Mouse (Mus musculus) urinary bladder, postnatal 14 days (tissue): ENCODE measurements around the gene Pkib.
A peak's percentile ranks its signal among the peaks of the same experiment; 100 is the strongest.

Experiments used
- DNase-seq: peaks from one replicate; pipeline ENCODE4 v3.0.0; 2021; ENCODE audit warnings: low spot score

Gene Pkib

DNA sequence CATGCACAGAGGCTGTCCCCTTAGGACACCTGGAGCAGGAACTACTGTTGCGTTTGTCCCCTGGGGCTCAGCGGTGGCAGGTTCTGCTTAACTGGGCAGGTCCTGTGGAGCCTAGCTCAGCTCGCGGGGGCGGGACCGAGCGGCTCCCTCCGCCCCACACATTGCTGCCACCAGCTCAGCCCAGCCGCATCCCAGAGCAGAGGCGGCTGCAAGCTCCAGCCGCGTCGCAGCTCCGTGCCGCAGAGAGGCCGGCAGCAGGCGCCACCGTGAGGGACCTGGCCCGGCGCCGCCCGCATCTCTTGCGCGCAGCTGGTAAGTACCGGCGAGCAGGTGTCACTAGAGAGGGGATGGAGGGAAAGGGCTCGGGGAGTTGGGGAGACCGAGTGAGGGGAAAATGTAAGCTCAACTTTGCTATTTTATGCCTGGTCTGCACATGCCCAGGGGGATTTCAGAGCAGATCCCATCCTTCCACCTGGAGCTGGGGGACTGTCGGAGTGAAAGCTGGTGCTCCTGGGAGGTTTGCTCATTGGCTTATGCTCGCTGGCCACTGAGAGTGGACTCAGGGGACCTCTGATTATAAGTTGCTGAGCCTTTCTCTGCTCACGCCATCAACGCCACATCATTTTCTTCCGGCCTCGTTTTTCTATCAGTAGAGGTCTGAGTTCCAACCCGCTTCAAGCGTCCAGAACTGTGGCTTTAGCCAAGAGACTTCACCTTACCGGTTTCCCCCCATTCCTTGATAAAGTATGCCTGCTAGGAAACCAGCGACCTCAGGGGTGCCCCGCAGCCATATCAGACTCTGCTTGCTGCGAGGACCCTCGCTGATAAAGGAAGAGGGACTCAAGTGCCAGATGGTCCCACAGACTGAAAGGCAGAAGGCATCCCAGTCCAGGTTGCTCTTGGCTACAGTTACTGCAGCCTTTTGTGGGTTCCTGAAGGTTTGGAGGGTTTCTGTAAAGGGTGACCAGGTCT lies at the start of gene Pkib:
Gene Pkib (plus strand): TSS at position 86 of the 972 bp plus-strand sequence.
- DNase-seq: peak; percentile 52

DNA sequence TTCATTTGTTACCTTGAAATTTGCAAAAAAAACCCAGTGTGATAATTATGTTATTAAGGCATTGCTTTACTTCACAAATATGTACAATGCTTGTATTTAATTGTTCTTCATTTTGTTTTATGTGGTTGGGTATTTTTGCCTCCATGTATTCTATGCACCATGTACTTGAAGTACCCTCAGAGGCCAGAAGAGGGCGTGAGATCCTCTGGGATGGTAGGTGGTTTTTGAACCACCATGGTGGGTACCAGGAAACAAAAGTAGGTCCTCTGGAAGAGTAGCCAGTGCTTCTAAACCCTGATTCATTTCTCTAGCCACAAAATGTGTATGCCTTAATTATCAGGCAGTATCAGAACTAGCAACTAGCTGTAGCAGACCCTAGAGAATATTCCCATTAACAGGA lies 47.9 kb upstream of the Pkib start:
- no peak for DNase-seq

DNA sequence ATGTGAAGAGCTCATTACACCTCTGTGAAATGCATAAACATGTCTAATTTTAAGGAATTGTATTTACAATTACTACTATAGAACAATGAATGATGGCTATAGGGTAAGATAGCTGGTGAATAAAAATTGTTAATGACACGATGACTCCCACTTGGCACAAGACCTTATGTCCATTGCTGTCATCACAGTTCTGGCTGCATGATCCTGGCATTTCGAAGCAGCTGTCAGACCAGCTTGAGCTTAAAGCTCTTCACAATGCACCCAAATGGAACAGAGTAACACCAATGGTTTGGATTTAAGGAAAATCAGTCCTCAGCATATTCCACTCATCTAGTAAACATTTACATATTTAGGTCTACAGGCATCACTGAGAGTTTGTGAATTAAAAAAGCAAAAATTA lies 37.5 kb upstream of the Pkib start:
- no peak for DNase-seq

DNA sequence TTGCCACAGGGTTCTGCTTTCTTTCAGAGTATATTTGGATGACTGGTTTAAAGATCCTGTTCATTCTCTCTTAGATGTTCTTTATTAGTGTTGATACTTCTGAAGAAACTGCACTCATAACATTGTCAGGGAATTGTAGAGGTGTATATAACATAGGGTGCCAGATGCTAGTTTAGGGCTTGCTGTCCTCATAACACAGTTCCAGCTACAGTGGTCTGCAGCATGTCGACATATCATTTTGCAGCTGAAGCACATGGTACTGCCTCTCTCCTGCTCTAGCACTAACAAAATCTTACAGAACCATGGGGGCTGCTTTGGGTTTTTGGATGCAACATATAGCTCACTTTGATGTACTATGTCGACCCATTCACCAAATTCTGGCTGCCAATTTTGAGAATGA lies 34.6 kb upstream of the Pkib start:
- DNase-seq: no peak

DNA sequence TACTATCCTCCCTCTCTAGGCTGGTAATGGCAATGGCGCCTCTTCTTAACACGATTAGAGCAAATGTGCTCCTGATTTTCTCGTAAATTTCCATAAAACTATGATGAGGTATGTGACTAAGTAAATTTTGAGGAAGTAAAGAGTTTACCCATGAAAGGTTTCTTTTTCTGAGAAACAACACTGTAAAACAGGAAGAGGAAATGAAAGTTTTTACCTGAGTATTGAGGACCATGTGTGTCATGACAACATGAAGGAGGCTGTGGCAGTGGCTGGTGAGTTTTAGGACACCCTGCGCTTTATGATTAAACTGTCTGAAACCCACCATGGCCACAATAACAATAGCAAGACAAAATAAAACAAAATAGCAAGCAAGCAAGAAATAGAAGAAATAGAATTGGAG lies 28.8 kb upstream of the Pkib start:
- no peak for DNase-seq

DNA sequence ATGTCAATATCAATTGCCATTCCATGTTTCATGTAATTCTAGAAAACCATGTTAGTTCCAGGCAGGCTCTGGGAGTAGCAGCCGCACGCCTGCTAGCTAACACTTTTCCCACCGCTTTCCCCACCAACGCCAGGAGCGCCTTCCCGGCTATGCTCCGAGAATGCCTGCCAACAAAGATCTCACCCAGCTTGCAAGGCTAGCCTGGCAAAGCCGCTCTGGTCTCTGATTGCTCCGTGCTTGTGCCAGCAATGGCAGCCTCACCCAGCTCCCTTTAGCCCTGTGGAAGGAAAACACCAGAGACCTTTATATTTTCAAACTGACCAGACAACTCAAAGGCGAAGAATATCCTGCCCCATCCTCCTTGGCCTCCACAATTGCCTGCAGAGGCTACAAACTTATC lies 8.5 kb upstream of the Pkib start:
- no peak for DNase-seq

DNA sequence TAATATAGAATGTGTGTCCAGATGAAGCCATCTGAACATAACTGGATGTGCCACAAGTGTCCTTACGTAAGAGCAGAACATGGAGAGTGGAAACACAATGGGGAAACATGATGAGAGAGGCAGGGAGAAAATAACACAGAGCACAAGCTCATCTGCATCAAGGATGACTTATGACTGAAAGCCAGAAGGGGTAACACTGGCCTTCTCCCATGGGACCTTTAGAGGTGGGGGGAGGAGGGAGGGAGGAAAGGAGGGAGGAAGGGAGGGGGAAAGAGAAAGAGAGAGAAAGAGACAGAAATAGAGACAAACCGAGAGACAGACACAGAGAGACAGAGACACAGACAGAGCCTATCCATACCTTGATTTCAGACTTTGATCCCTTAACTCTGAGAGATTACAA lies 4.0 kb upstream of the Pkib start:
- DNase-seq: no peak

DNA sequence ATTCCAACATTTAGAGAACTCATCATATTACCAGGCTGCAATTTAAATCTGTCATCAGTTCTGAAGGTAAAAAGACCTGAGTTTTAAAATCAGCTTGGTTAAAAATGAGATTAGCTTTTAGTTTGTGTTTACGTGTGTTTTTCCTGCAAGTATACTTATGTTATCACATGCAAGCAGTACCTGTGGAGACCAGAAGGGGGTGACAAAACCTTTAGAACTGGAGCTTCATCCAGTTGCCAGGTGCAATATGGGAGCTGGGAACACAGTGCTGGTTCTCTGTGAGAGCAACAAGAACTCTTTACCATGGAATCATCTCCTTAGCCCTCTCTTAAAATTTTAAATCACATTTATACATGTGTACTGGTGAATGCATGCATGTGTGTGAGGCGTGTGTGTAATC lies 1.2 kb upstream of the Pkib start:
- no peak for DNase-seq

DNA sequence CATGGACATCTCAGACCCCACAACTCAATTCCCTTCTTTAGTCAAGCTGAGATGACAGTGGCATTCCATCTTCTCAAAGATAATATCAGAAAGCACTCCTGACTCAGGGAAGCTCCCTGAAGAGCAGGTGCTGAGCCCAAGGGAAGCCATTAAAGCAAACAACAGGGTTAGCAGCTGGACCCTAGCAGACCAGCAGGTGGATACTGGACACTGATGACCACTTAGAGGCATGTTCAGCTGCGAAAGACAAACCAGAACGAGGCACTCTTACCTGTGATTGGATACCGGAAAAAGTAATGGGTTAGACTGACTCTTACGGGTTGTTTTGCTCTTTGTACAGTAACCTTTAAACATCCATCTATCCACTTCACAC lies 1.1 kb downstream of the Pkib start:
- no peak for DNase-seq

DNA sequence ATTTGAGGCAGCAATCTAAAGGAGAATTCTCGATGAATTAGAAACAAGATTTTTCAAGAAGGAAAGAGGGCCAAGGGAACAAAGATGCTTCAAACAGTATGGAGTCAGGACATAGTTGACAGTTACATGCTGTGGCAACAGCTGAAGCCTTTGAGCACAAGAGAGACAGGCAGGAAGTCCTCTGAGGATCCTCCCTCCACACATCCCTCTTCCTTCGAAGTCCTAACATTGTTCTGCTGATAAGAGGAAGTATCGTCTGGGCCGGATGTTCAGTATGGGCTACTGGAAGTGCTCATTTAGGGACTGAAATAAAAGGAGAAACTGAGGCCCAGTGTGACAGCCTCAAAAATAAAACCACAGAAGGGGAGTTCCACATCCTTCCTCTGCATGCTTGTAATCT lies 5.2 kb downstream of the Pkib start:
- DNase-seq: no peak

DNA sequence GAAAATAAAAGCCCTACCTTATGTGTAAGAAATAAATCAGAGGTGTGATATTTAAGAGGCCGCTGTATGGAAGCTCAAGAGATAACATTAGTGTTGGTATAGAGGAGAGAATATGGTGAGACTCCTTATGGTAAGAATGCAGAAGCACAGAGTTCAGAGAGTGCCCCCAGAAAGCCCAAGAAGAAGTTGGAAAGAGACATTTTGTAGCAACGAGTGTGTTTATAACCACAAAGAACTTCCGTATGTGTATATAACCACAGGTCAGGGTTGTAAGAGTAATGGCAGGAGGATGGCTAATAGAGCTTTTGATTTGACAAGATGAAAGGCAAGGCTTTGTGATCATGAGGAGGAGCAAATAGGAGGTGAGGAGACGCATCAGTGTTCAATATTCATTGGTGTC lies 6.5 kb downstream of the Pkib start:
- DNase-seq: no peak

DNA sequence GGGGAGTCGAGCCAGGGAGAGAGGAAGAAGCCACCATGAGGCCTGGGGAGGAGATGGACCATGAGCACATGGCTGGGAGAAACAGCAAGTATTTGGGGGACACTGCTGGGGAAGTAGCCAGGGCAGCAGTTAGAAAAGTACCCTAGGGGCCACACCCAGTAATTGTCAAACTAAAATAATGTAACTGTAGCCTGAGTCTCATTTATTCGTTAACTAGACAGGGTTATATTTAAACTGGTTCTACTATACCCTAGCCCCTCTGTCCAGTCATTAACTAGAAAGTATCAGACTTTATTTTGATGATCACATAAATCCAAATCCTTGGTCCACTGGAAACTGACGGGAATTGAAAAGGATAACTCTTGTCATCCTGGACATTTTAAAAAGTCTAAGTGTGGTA lies 7.8 kb downstream of the Pkib start:
- DNase-seq: no peak

DNA sequence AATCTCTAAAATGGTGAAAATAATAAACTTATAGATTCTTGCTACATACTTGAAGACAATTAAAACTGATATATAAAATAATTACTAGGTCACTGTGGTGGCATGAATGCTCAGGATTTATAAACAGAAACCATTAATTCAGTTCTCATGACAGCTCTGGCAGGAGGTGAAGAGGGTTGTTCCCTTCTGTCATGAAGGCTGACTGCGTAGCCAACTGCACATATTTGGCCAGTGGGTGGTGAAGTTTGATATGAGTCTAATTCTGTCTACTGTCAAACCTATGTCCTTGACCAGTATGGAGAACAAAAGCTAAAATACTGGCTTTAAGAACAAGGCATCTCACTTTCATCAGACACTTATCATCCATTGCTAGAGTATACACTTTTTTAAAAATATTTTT lies 21.5 kb downstream of the Pkib start:
- DNase-seq: no peak

DNA sequence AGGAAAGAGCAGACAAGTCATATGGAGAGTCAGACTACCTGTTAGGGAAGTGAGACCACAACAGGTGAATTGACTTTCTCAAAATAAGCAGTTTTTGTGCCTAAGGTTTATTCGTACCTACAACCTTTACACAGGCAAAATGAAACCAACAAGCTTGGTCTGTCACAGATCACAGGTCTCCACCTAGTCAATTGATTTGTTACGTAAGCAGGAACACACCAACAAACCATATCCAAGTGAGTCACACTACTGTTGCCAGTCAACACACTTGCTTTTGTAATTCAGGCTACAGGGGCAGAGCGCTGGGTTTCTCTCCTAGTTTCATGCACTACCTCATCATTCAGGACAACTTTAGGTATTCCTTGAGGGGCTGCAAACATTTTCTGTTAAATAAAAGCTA lies 28.7 kb downstream of the Pkib start:
- no peak for DNase-seq

DNA sequence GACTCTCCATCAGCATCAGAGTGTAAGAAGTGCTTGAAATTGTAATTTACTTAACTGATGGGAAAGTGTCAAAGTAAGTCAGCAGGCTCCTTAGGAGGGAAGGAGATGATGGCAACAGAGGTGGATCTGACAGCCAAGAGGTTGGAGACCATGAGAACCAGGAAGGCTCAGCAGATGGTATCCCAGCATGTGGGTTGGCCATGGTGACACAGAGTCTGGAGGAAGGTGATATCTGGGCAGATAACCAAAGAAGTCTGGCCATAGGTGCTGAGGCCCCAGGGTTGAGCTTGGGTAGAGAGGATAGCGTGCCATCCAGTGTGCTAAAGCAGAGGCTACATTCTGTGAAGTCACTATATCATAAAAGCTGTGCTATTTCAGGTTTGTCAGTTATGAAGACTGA lies 32.0 kb downstream of the Pkib start:
- no peak for DNase-seq

DNA sequence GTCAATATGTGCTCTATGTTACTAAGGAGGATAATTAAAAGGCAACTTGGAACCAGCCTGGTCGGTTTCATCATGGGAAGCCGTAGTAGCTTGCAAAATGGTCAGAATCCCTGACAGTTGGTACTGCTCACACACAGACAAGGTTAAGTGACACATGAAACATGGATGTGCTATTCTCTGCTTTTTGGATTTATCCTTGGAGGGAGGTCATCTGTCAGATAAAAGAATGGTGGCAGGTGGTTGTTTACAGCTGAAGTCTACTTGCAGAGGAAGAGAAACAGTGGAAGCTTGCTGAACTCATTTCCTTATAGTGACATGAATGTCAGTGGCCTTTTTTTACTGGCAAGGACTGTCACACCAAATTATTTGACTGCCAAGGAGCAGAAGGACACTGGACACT lies 32.5 kb downstream of the Pkib start:
- DNase-seq: no peak

DNA sequence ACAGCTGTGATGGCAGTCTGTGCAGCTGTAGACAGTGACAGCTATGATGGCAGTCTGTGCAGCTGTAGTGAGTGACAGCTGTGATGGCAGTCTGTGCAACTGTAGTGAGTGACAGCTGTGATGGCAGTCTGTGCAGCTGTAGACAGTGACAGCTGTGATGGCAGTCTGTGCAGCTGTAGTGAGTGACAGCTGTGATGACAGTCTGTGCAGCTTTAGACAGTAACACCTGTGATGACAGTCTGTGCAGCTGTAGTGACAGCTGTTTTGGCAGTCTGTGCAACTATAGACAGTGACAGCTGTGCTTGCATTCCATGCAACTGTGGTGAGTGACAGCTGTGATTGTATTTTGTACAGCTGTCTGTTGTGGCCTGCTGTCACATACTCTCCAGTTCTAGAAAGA lies 44.0 kb downstream of the Pkib start:
- no peak for DNase-seq

DNA sequence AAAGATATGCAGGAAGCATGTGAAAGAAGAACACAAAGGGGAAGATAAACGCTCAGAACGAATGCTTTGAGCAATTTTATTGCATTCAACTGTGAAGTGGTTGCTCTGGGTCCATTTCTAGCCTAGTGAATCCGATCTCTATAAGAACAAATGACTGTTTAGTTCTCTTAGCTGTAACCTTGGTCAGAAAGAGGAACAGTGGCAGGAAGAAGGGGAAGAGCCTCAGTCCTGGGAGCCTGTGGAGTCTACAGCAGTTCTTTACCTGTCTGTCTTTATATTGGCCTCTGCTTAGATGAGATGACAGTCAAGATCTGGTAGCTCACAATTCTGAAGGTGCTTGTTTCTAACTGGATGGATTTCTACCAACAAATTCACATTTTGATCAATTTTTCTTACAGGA lies 56.2 kb downstream of the Pkib start:
- DNase-seq: no peak

DNA sequence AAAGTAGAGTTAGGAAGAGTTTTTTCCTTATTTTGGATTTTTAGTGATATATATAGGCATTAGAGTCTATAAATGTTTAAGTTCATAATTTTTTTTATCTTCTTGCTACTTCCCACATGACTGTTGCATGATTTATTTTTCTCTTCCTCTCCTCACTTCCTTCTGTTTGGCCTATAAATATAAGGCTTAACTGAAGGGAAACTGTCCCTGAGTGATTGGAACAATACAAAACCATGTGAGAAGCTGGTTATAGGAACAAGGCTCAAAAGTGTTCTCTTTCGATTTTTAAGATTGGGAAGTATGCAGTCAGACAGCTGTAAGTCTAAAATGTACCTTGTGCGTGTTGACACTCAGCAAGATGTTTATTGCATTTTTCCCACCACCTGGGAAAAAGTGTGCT lies 58.4 kb downstream of the Pkib start:
- DNase-seq: no peak

DNA sequence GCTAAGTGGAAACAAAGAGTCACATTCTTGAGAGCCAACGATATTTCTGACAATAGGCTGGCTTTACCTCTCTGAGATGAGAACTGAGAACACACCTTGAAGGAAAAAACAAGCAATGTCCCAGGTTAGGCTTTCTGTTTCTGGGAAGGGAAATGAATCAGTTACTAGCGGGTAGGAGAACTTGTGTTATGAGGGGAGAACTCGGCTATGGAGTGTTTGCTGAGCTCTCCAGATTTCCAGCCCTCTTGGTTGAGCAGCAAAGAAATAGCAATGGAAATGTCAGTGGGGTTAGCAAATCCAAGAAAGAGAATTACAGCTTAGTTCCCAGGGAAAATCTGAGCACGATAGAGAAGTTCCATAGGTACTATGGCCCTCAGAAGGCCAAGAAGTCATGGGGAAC lies 70.5 kb downstream of the Pkib start:
- no peak for DNase-seq

DNA sequence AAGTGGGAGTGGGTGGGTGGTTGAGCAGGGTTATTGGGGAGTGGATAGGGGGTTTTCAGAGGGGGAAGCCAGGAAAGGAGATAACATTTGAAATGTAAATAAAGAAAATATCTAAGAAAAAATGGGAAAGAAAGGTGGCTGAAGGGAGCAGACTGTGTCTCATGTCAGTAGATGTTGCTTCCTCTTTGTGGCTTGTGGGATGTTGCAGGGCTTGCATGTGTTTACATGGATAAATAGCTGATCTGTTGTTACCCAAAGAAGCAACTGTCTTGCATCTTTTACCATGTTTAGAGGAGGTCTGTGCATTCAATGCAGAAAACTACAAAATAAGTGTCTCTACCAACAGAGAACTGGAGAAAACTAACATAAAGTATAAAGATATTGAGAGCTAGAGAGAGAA lies 89.3 kb downstream of the Pkib start:
- DNase-seq: no peak

DNA sequence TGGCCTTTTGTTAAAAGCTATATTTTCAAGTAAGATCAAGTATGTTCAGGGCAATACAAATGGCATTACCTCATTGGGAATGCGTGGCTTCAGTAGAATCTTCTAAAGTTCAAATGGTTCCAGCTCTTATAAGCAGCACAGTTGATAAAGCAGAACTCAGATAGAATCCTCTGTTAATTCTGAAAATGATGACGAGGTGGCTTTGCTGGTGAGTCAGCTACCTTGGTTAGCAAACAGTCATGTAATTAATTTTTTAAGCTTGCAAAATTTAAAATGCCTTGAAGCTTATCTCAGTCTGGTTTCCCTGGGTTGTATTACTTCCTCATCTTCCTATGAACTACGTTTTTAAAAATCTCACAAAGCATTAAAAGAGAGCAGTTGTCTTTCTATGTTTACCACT lies 90.6 kb downstream of the Pkib start:
- no peak for DNase-seq

DNA sequence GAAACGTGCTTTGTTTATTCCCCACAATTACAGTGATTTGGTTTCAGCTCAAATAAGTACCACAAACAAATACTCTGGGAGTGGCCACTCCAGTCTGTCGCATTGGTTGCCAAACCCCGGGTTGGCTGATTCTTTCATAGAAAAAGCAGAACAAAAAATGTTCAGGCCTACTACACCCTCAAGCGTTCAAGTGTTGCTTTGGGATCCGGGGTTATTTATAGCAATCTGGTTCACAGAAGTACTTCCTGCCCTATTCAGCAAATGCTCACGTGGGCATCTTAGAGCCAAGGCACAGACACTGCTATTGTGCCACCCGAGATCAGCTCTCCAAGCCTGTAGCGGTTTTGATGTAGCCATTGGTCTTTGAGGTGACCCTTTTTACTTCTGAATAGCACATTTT lies 95.9 kb downstream of the Pkib start:
- DNase-seq: no peak

DNA sequence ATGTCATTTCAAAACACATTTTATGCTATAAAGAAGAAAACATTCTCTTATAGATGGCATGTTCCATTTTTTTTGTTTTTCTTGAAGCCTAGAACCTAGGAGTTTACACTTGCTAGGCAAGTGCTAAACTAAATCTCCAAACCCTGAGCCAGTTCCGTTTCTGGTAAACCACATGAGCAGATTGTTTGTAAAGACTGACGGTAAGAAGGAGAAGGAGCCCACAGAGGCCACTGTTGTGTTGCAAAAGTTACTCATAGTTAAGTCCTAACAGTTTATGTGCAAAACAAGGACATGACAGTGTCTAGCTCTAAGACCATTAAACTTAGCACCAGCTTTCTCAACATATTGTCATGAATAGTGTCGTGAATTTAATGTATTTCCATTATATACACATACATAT lies 99.9 kb downstream of the Pkib start:
- DNase-seq: no peak
